Mouse (Mus musculus) liver, embryonic 14.5 days (tissue): ENCODE results near the gene Dph3.

ENCODE experiments used
- CTCF ChIP-seq: IDR thresholded peaks from 2 replicates; pipeline ENCODE4 v1.5.1; 2016; ENCODE audit warnings: antibody characterized with exemption, low read depth, control low read depth
- EP300 ChIP-seq: IDR thresholded peaks from 2 replicates; pipeline ENCODE4 v1.6.1; 2016; ENCODE audit warnings: antibody characterized with exemption, low read depth

- TF ChIP-seq CTCF (no peak), EP300 (no peak)
Observed at GRCm38 (mm10) chr14:32093500-32094117, 8.1 kb upstream of the Dph3 start.
